Mouse (Mus musculus) intestine, embryonic 14.5 days (tissue): ENCODE results near the gene Ntng1. TPM values are rescaled to one million over a fixed set of nuclear protein-coding genes. Genes with fewer than 3 reads are reported as not detected.

Source experiments
- ATAC-seq: fragments of 200-750 bp; cut with Nextera tagmentation; replicated peaks from 2 replicates; pipeline ENCODE4 v1.8.0; 2017; ENCODE audit warnings: low read depth, moderate number of reproducible peaks, moderate TSS enrichment, moderate library complexity; ENCODE audit not compliant: low FRiP score, low TSS enrichment
- DNase-seq: peaks from one replicate; pipeline ENCODE4 v3.0.0-alpha.2; 2018; ENCODE audit warnings: low spot score
- H3K27ac ChIP-seq: fragments of 300-500 bp; sonication (generic); 2 replicates; pipeline ENCODE4 v1.5.1; 2014; ENCODE audit warnings: low read depth, mild to moderate bottlenecking, control low read depth
- H3K27me3 ChIP-seq: fragments of 300-500 bp; sonication (generic); replicated peaks from 2 replicates; pipeline ENCODE4 v1.6.1; 2014; ENCODE audit warnings: low read length, control low read depth; ENCODE audit not compliant: control insufficient read depth, insufficient read depth
- H3K36me3 ChIP-seq: fragments of 300-500 bp; sonication (generic); 2 replicates; pipeline ENCODE4 v1.6.1; 2014; ENCODE audit warnings: low read length, control low read depth; ENCODE audit not compliant: control insufficient read depth, insufficient read depth
- H3K4me1 ChIP-seq: fragments of 300-500 bp; sonication (generic); replicated peaks from 2 replicates; pipeline ENCODE4 v1.6.1; 2014; ENCODE audit warnings: low read length, control low read depth, mixed read lengths; ENCODE audit not compliant: control insufficient read depth, insufficient read depth
- H3K4me2 ChIP-seq: fragments of 300-500 bp; sonication (generic); 2 replicates; pipeline ENCODE4 v1.6.1; 2014; ENCODE audit warnings: low read length
- H3K4me3 ChIP-seq: fragments of 300-500 bp; sonication (generic); 2 replicates; pipeline ENCODE4 v1.5.1; 2014; ENCODE audit warnings: low read depth, low read length, control low read depth, mixed read lengths
- H3K9ac ChIP-seq: fragments of 300-500 bp; sonication (generic); 2 replicates; pipeline ENCODE4 v1.6.1; 2014; ENCODE audit warnings: mild to moderate bottlenecking, low read length
- H3K9me3 ChIP-seq: fragments of 300-500 bp; sonication (generic); 2 replicates; pipeline ENCODE4 v1.6.1; 2016; ENCODE audit warnings: low read length, control low read depth; ENCODE audit not compliant: control insufficient read depth
- WGBS: fragments of 180-500 bp; shearing (Covaris S2); extraction: QIAGEN DNeasy Blood & Tissue Kit; methylation state at CpG from one replicate; pipeline ENCODE4 v1.1.7; 2014; 5-methylcytosine and 5-hydroxymethylcytosine counted together
- polyA plus RNA-seq: library from polyadenylated mRNA; unstranded; fragments of >200 nt; fragmentation: Nextera tagmentation; extraction: Ambion mirVana; gene quantifications from 2 replicates; pipeline ENCODE4 v1.2.1, GENCODE M21; 2014

Gene Ntng1
- polyA plus RNA-seq, 1 experiment from 2014 or later, result 3.0 TPM

DNA sequence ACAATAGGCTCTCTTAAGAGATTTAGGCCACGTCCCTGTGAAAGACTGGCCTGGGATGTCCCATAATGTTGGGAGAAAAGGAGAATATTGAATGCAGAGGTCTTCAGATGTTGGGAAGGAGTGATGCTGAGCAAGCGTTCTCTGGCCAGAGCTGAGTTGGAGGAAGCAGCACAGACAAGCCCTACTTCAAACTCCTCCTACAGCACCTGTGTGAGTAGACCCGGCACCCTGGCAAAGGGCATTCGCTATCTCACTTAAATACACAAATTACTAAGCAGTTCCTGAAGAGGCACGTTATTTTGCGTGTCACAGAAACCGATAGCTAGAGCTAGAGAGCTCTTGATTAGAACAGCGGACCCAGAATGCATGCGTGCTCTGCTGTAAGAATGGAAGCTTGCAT, 10.7 kb downstream of the Ntng1 start:
- DNase-seq (no peak), ATAC-seq (no peak)
- H3K27me3 ChIP-seq, result no peaks in the 10 kb centered on the region
- no peaks in the 10 kb centered on the region for H3K4me1 ChIP-seq
- H3K9ac ChIP-seq, result no peak overlapping the region
- H3K36me3 ChIP-seq, result no peaks in the 10 kb centered on the region
- H3K27ac ChIP-seq, result no peak overlapping the region
- 84% methylated on average over 9 of the region's 9 CpGs for WGBS
- no peak overlapping the region for H3K4me2 ChIP-seq
- H3K4me3 ChIP-seq, result no peak overlapping the region
- H3K9me3 ChIP-seq, result no peaks in the 10 kb centered on the region

DNA sequence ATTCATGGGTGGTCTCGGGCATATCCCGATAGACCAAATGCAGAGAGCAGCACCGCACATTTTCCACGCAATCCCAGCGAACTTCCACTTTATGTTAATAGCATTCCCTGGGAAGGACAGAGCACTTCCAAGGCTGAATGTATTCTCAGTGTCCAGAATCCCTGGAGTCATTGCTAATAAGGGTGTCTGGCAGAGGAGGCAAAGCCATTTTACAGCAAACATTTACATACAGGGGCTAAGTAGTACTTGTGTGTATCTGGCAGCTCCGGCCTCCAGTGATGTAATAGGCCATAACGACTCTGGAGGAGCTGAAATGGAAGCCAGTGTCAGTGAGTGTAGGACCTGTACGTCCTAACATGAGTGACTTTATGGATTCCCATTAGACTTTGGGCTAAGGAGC, 11.5 kb downstream of the Ntng1 start:
- Histone ChIP-seq H3K36me3 (no peaks in the 10 kb centered on the region), H3K4me2 (no peak overlapping the region), H3K27me3 (no peaks in the 10 kb centered on the region), H3K27ac (no peak overlapping the region), H3K4me1 (no peaks in the 10 kb centered on the region), H3K9me3 (no peaks in the 10 kb centered on the region), H3K9ac (no peak overlapping the region), H3K4me3 (no peak overlapping the region)
- ATAC-seq (no peak), DNase-seq (no peak)
- WGBS, result 65% methylated on average over 8 of the region's 8 CpGs

GRCm38 (mm10) chr3:110131043-110131891, 12.5 kb downstream of the Ntng1 start:
- no peaks in the 10 kb centered on the region for H3K4me1 ChIP-seq
- ATAC-seq (no peak), DNase-seq (no peak)
- 67% methylated on average over 18 of the region's 18 CpGs for WGBS
- no peak overlapping the region for H3K4me2 ChIP-seq
- no peaks in the 10 kb centered on the region for H3K9me3 ChIP-seq
- H3K9ac ChIP-seq, result no peak overlapping the region
- no peak overlapping the region for H3K4me3 ChIP-seq
- no peak overlapping the region for H3K27ac ChIP-seq
- H3K27me3 ChIP-seq, result no peaks in the 10 kb centered on the region
- H3K36me3 ChIP-seq, result no peaks in the 10 kb centered on the region

- H3K9me3 ChIP-seq, result no peaks in the 10 kb centered on the region
- no peak overlapping the region for H3K4me3 ChIP-seq
- 65% methylated on average over 6 of the region's 6 CpGs for whole genome bisulfite sequencing
- H3K27ac ChIP-seq, result no peak overlapping the region
- DNase-seq (no peak), ATAC-seq (no peak)
- no peaks in the 10 kb centered on the region for H3K27me3 ChIP-seq
- H3K4me2 ChIP-seq, result no peak overlapping the region
- H3K36me3 ChIP-seq, result no peaks in the 10 kb centered on the region
- no peaks in the 10 kb centered on the region for H3K4me1 ChIP-seq
- H3K9ac ChIP-seq, result no peak overlapping the region
Observed at GRCm38 (mm10) chr3:110129607-110130006, 14.2 kb downstream of the Ntng1 start.

- no peak overlapping the region for H3K4me3 ChIP-seq
- no peak overlapping the region for H3K9ac ChIP-seq
- H3K27me3 ChIP-seq, result no peaks in the 10 kb centered on the region
- 49% methylated on average over 2 of the region's 2 CpGs for WGBS
- no peak for DNase-seq
- H3K9me3 ChIP-seq, result no peaks in the 10 kb centered on the region
- H3K4me2 ChIP-seq, result no peak overlapping the region
- no peak overlapping the region for H3K27ac ChIP-seq
- H3K36me3 ChIP-seq, result no peaks in the 10 kb centered on the region
- H3K4me1 ChIP-seq, result no peaks in the 10 kb centered on the region
- ATAC-seq, result no peak
Observed at GRCm38 (mm10) chr3:110105982-110106381, 37.8 kb downstream of the Ntng1 start.

- WGBS, result 79% methylated on average over 2 of the region's 2 CpGs
- Histone ChIP-seq H3K9me3 (no peaks in the 10 kb centered on the region), H3K4me2 (no peak overlapping the region), H3K9ac (no peak overlapping the region), H3K4me3 (no peak overlapping the region), H3K36me3 (no peaks in the 10 kb centered on the region), H3K4me1 (no peaks in the 10 kb centered on the region), H3K27me3 (no peaks in the 10 kb centered on the region), H3K27ac (no peak overlapping the region)
- no peak for ATAC-seq
- DNase-seq, result no peak
Observed at GRCm38 (mm10) chr3:110094407-110094806, 49.4 kb downstream of the Ntng1 start.

DNA sequence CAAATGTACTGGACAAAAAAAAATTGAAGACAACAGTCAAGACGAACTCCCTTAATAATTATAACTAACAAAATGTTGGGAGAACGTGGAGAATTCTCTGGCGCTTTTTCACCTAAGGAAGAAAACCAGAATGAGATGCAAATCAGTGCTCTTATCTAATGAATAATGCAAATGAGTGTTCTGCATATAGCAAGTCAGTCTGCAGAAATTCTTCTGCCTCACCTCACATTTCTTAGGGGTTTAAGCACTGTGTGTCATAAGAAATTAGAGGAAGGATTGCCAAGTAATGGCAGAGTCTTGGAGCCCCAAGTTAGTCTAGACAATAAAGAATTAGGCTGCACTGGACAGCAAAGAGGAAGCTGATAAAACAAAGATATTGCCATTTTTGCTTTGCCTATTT, 49.8 kb downstream of the Ntng1 start:
- Histone ChIP-seq H3K27ac (no peak overlapping the region), H3K27me3 (no peaks in the 10 kb centered on the region), H3K4me2 (no peak overlapping the region), H3K9me3 (no peaks in the 10 kb centered on the region), H3K9ac (no peak overlapping the region), H3K4me3 (no peak overlapping the region), H3K36me3 (no peaks in the 10 kb centered on the region), H3K4me1 (no peaks in the 10 kb centered on the region)
- DNase-seq, result no peak
- 79% methylated on average over 3 of the region's 3 CpGs for WGBS
- no peak for ATAC-seq

DNA sequence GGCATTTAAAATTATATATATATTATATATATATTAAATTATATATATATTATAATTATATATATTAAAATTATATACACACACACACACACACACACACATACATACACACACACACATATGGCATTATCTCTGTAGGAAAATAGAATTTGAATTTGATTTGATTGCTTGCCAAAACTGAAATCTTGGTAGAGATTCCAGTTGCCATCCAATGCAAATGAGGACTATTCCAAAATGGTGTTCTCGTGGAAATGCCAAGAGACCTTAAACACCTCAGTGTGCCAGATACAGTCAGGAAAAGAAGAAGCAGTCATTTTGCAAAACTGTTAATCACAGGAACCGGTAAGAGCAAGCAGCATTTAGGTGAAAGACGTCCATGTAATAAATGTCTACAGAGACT, 51.3 kb downstream of the Ntng1 start:
- WGBS, result 86% methylated on average over 3 of the region's 3 CpGs
- ATAC-seq, result no peak

DNA sequence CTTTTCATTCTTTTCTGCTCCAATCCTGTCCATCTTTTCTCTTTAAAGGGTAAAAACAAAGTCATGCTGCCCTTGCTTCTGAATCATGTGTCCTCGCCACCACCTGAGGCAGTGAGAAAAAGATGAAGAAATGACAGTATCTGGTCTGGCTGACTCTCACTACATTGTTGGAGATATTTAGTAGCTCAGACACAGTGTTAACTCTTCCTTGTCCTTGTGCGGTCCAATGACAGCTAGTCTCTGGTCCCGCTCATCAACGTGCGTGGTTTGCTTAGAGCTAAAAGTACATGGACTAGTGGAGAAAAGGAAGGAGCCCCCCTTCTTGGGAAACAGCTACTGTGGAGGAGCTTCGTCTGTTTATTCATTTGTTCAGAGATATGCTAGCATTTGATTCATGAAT, 56.6 kb downstream of the Ntng1 start:
- 79% methylated on average over 6 of the region's 6 CpGs for WGBS
- DNase-seq, result no peak

More for the DNA sequence above, 51.3 kb downstream of the Ntng1 start:
- Histone ChIP-seq H3K4me2 (no peak overlapping the region), H3K9ac (no peak overlapping the region), H3K36me3 (no peaks in the 10 kb centered on the region), H3K9me3 (no peaks in the 10 kb centered on the region), H3K27me3 (no peaks in the 10 kb centered on the region), H3K27ac (no peak overlapping the region), H3K4me3 (no peak overlapping the region), H3K4me1 (no peaks in the 10 kb centered on the region)
- no peak for DNase-seq

More for the DNA sequence above, 56.6 kb downstream of the Ntng1 start:
- no peak for ATAC-seq
- H3K36me3 ChIP-seq, result no peaks in the 10 kb centered on the region
- H3K4me2 ChIP-seq, result no peak overlapping the region
- no peak overlapping the region for H3K9ac ChIP-seq
- no peaks in the 10 kb centered on the region for H3K9me3 ChIP-seq
- H3K27ac ChIP-seq, result no peak overlapping the region
- H3K27me3 ChIP-seq, result no peaks in the 10 kb centered on the region
- H3K4me1 ChIP-seq, result no peaks in the 10 kb centered on the region
- H3K4me3 ChIP-seq, result no peak overlapping the region
